Mouse (Mus musculus) kidney, postnatal 25 days (tissue): ENCODE results near the gene Ncaph2.

Experiments used
- DNase-seq, 2 experiments: peaks; one replicate each; pipeline ENCODE4 v3.0.0; 2021; ENCODE audit warnings: mixed read lengths in 2 of 2

The Ncaph2 gene

GRCm38 (mm10) chr15:89379429-89379828 is 23.9 kb downstream of the Ncaph2 start:
- DNase-seq = peak; percentile 30 to 53

DNA sequence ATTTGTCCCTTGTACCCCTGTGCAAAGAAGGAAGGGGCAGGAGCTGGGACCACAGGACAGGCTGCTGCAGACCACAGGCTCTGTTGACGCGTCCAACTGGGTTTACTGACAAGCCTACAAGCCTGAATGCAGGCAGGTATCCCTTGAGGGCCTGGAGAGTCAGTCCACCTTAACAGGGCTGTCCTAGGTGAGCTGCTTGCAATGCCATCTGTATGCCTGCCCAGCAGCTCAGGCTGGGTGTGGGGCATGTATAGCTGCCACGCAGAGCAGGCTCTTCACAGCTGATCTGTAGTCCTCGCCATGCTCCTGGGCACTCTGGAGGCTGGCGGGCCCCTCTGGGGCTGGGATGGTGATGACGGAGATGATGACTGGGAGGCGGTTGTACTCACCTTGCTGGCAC is 29.1 kb downstream of the Ncaph2 start, which contains the start of gene Klhdc7b:
TSS of gene Klhdc7b (plus strand) at position 301 of the 400 bp plus-strand sequence.
- DNase-seq = no peak

DNA sequence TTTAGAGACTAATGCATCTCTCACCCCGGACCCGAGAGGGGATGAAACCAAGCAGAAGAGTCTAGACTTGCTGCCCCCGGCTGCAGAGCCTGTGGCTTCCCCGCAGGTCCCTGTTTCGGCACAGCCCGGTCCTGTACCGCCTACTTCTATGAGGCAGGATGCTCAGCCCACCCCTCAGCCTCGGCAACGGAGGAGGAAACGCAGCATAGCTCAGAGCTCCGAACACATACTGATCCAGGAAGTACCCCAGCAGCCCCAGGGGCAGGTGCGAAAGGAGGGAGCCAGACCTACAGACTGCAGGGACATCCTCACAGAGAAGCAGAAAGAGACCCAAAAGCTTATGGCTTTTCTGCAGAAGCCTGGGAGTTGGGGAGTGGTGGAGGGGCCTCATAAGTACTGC is 31.6 kb downstream of the Ncaph2 start:
- peak in 1 of 2 experiments; percentile 26 for DNase-seq

DNA sequence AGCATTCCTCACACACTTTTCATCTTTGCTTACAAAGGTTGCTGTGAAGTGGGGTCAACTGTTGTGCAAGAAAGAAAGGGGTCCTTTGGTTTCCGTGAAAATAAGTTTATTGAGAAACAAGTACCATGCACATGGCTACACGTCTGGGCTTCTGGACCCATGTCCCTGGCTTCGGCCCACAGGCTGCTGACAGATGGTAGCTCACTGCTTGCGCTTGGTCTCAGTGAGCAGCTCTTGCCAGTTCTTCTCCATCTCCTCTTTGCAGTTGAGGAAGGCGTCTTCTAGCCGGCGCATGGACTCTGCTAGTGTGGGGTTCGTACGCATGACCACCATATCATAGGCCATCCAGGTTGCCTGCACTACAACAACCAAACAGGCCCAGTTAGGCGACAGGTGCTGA is 34.6 kb downstream of the Ncaph2 start:
- DNase-seq = peak in 1 of 2 experiments; percentile 20

- DNase-seq = peak in 1 of 2 experiments; percentile 38
These were observed 41.4 kb downstream of the Ncaph2 start for GRCm38 (mm10) chr15:89396883-89397282.

GRCm38 (mm10) chr15:89398146-89398545 is 42.6 kb downstream of the Ncaph2 start:
- DNase-seq = no peak

DNA sequence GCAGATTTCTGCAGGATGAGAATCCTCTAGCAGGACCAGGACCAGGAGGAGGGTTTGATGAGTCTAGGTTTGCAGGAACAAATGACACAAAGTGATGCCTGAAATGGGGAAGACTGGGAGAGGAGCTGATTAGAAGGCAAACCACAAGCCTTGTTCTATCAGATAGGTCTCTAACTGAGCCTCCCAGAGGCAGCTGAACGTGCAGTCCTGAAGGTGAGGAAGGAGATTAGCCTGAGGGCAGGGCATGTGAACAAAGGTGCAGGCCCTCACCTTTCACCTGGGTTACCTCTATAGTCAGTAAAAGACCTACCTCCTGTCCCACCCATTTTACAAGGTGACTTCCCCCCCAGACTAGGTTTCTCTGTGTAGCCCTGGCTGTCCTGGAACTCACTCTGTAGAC is 44.2 kb downstream of the Ncaph2 start:
- DNase-seq = no peak

DNA sequence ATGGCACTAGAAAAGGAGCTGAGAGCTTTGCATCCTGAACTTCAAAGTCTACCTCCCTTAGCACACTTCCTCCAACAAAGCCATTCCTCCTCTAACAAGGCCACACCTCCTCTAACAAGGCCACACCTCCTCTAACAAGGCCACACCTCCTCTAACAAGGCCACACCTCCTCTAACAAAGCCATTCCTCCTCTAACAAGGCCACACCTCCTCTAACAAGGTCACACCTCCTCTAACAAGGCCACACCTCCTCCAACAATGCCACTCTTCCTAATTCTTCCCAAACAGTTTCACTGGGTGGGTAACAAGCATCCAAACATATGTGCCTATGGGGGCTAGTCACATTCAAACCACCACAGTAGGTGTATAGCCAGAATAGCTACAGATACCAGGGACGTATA is 47.0 kb downstream of the Ncaph2 start:
- DNase-seq = no peak

- DNase-seq = no peak
These were observed 49.5 kb downstream of the Ncaph2 start for GRCm38 (mm10) chr15:89404831-89405623.

DNA sequence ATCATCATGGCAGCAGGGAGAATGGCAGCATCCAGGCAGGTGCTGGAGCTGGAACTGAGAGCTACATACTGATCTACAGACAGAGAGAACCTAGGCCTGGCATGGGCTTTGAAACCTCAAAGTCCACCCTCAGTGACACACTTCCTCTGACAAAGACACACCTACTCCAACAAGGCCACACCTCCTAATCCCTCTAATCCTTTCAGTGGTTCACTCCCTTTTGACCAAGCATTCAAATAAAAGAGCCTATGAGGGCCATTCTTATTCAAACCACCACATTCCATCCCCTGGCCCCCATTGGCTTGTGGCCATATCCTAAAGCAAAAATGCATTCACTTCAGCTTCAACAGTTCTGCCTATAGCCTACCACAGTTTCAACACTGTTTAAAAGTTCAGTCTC is 51.2 kb downstream of the Ncaph2 start:
- no peak for DNase-seq

GRCm38 (mm10) chr15:89410118-89410517 is 54.6 kb downstream of the Ncaph2 start, which contains the start of gene Syce3:
TSS of gene Syce3 (minus strand) at chr15:89410503.
- no peak for DNase-seq

GRCm38 (mm10) chr15:89415282-89415681 is 59.8 kb downstream of the Ncaph2 start:
- no peak for DNase-seq

DNA sequence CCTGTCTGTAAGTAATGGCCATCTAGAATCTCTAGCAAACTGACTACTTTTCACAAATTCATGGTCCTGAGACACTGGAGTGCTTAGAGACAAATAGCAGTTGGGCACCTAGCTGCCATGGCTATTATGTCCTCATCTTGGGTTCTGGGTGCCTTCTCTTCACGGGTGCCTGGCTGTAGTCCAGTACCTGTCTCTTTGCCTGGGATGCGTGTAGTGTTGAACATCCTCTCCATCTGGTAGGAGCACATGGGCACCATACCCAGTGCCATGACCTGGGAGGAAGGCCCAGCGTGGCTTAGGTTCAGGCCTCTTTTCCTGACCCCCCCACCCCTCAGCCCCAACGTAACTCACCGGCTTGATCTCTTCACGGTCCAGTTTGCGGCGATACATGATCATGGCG is 66.4 kb downstream of the Ncaph2 start:
- DNase-seq = peak in 1 of 2 experiments; percentile 23
